Mouse (Mus musculus) embryo, embryonic 9.5 days (tissue): ENCODE data around the gene Ezh2.

Experiments
- DNase-seq: peaks from one replicate; pipeline ENCODE4 v3.0.0-alpha.2; 2017; ENCODE audit errors: extremely low spot score

Gene Ezh2

GRCm38 (mm10) chr6:47535333-47535732, 59.8 kb downstream of the Ezh2 start:
- DNase-seq, result no peak

- DNase-seq, result no peak
Observed at GRCm38 (mm10) chr6:47532547-47532946, 62.6 kb downstream of the Ezh2 start.

GRCm38 (mm10) chr6:47527655-47528054, 67.5 kb downstream of the Ezh2 start:
- no peak for DNase-seq

- DNase-seq, result no peak
Observed at GRCm38 (mm10) chr6:47527129-47527528, 68.0 kb downstream of the Ezh2 start.

GRCm38 (mm10) chr6:47526446-47526845, 68.7 kb downstream of the Ezh2 start:
- no peak for DNase-seq

GRCm38 (mm10) chr6:47525041-47525440, 70.1 kb downstream of the Ezh2 start:
- DNase-seq, result no peak

GRCm38 (mm10) chr6:47522431-47522830, 72.7 kb downstream of the Ezh2 start:
- DNase-seq, result no peak

GRCm38 (mm10) chr6:47520030-47520429, 75.1 kb downstream of the Ezh2 start:
- no peak for DNase-seq

- DNase-seq, result no peak
Observed at GRCm38 (mm10) chr6:47494562-47494961, 100.6 kb downstream of the Ezh2 start.

GRCm38 (mm10) chr6:47482027-47482426, 113.1 kb downstream of the Ezh2 start:
- DNase-seq, result no peak
